19 mouse cellular contexts compared by ENCODE assay signal in genomic region chr13:80745991-80746390, GRCm38 (mm10).
A peak's percentile ranks its signal among the peaks of the same experiment; 100 is the strongest.
DNase-seq lines count a peak whose midpoint lies in the region; ATAC-seq and TF ChIP-seq lines count a peak whose summit lies in the region.
"Had no signal": no experiment of that assay in that cellular context is flagged by ENCODE, and none has a peak within 500 bp of the region (broad histone marks: within the 10 kb centered on the region; RNA-seq: fewer than 3 reads in every experiment).

No protein-coding gene starts in this region.

- WGBS in hindbrain, postnatal 0 days = 58% methylated on average over 2 of the region's 2 CpGs
- WGBS in hindbrain, embryonic 13.5 days = 56% methylated on average over 2 of the region's 2 CpGs
- WGBS in kidney, postnatal 0 days = 39% methylated on average over 2 of the region's 2 CpGs

- no peak for TF ChIP-seq CTCF in hindbrain, postnatal 0 days (IDR thresholded peaks at IDR 0.05; ENCODE audit: low read depth)
- TF ChIP-seq CTCF in kidney, postnatal 0 days (IDR thresholded peaks at IDR 0.05; ENCODE audit: low read depth) = no peak
- no peak for TF ChIP-seq CTCF in brain, embryonic 14.5 days (IDR thresholded peaks at IDR 0.05; ENCODE audit: borderline replicate concordance, extremely low read depth, insufficient read depth, insufficient read length)
- TF ChIP-seq CTCF in gastrocnemius, adult 2 months (IDR thresholded peaks at IDR 0.05) = no peak

- no peaks in the 10 kb centered on the region for H3K36me3 ChIP-seq in hindbrain, postnatal 0 days (ENCODE audit: insufficient read depth, low read length)
- no peaks in the 10 kb centered on the region for H3K36me3 ChIP-seq in hindbrain, embryonic 13.5 days
- H3K36me3 ChIP-seq in kidney, postnatal 0 days (ENCODE audit: insufficient read depth, low read length) = no peaks in the 10 kb centered on the region
- H3K36me3 ChIP-seq: embryonic facial prominence, embryonic 13.5 days; forebrain, embryonic 12.5 days; heart, embryonic 13.5 days; hindbrain, embryonic 15.5 days had no signal

- H3K9me3 ChIP-seq in hindbrain, postnatal 0 days (ENCODE audit: low read length) = no peaks in the 10 kb centered on the region
- H3K9me3 ChIP-seq in hindbrain, embryonic 13.5 days = no peaks in the 10 kb centered on the region
- H3K9me3 ChIP-seq in kidney, postnatal 0 days (replicated peaks; ENCODE audit: low read length) = no peaks in the 10 kb centered on the region
- H3K9me3 ChIP-seq: embryonic facial prominence, embryonic 13.5 days; forebrain, embryonic 12.5 days; heart, embryonic 13.5 days; hindbrain, embryonic 15.5 days had no signal

- TF ChIP-seq POLR2A in brain, embryonic 14.5 days (IDR thresholded peaks at IDR 0.05; ENCODE audit: borderline replicate concordance, extremely low read depth, insufficient read depth, insufficient read length, poor library complexity, severe bottlenecking) = no peak

- H3K4me1 ChIP-seq in hindbrain, postnatal 0 days (ENCODE audit: insufficient read depth, low read length) = no peaks in the 10 kb centered on the region
- no peaks in the 10 kb centered on the region for H3K4me1 ChIP-seq in hindbrain, embryonic 13.5 days (replicated peaks)
- no peaks in the 10 kb centered on the region for H3K4me1 ChIP-seq in kidney, postnatal 0 days (replicated peaks; ENCODE audit: insufficient read depth, low read length)
- H3K4me1 ChIP-seq: forebrain, embryonic 12.5 days; heart, embryonic 13.5 days; hindbrain, embryonic 15.5 days had no signal

- peak; percentile 46; the same call in 1 of the 2 replicates for ATAC-seq in hindbrain, postnatal 0 days
- ATAC-seq in hindbrain, embryonic 13.5 days (ENCODE audit: low FRiP score) = no peak
- peak; percentile 60; the same call in 1 of the 2 replicates for ATAC-seq in kidney, postnatal 0 days (replicated peaks; ENCODE audit: low FRiP score, low read depth)

- intact Hi-C loops in gastrocnemius, adult 2 months (cut with DNase I) = no loop called here

- no peaks in the 10 kb centered on the region for H3K27me3 ChIP-seq in hindbrain, postnatal 0 days (ENCODE audit: insufficient read depth, low read length)
- no peaks in the 10 kb centered on the region for H3K27me3 ChIP-seq in hindbrain, embryonic 13.5 days
- H3K27me3 ChIP-seq in kidney, postnatal 0 days (ENCODE audit: insufficient read depth, low read length) = no peaks in the 10 kb centered on the region
- H3K27me3 ChIP-seq: heart, embryonic 13.5 days; hindbrain, embryonic 15.5 days had no signal

- no peak overlapping the region for H3K27ac ChIP-seq in hindbrain, postnatal 0 days
- H3K27ac ChIP-seq in hindbrain, embryonic 13.5 days = no peak overlapping the region
- no peak overlapping the region for H3K27ac ChIP-seq in kidney, postnatal 0 days
- no peak overlapping the region for H3K27ac ChIP-seq in gastrocnemius, adult 2 months
- H3K27ac ChIP-seq: embryonic facial prominence, embryonic 13.5 days; forebrain, embryonic 12.5 days; heart, embryonic 13.5 days; hindbrain, embryonic 15.5 days had no signal

- DNase-seq in hindbrain, postnatal 0 days (ENCODE audit: low spot score) = no peak
- DNase-seq in kidney, postnatal 0 days (ENCODE audit: low spot score) = no peak
- DNase-seq in kidney, adult 11 months = no peak
- DNase-seq in brain, embryonic 14.5 days (ENCODE audit: low read depth) = peak; percentile 24
- DNase-seq in retina, postnatal 1 day = peak; percentile 52
- no peak for DNase-seq in gastrocnemius, adult 2 months
- DNase-seq: adrenal gland, adult 8-10 months; adrenal gland, postnatal 36 days; cerebellum, adult 11-12 months; cerebellum, adult 9-10 months; cerebellum, postnatal 25 days; gastrocnemius, postnatal 36 days; heart, adult 11 months; heart, postnatal 36 days had no signal

- H3K4me2 ChIP-seq in hindbrain, postnatal 0 days (ENCODE audit: low read depth, low read length) = no peak overlapping the region
- no peak overlapping the region for H3K4me2 ChIP-seq in hindbrain, embryonic 13.5 days
- H3K4me2 ChIP-seq in kidney, postnatal 0 days (ENCODE audit: low read length) = no peak overlapping the region
- H3K4me2 ChIP-seq: embryonic facial prominence, embryonic 13.5 days; forebrain, embryonic 12.5 days; heart, embryonic 13.5 days; hindbrain, embryonic 15.5 days had no signal

- H3K4me3 ChIP-seq in hindbrain, postnatal 0 days (ENCODE audit: low read length) = no peak overlapping the region
- no peak overlapping the region for H3K4me3 ChIP-seq in hindbrain, embryonic 13.5 days
- H3K4me3 ChIP-seq in kidney, postnatal 0 days (replicated peaks; ENCODE audit: low read depth, low read length) = no peak overlapping the region
- H3K4me3 ChIP-seq in gastrocnemius, adult 2 months = no peak overlapping the region
- H3K4me3 ChIP-seq: embryonic facial prominence, embryonic 13.5 days; forebrain, embryonic 12.5 days; heart, embryonic 13.5 days; hindbrain, embryonic 15.5 days had no signal

- no peak overlapping the region for H3K9ac ChIP-seq in hindbrain, postnatal 0 days (replicated peaks; ENCODE audit: low read length)
- no peak overlapping the region for H3K9ac ChIP-seq in hindbrain, embryonic 13.5 days
- no peak overlapping the region for H3K9ac ChIP-seq in kidney, postnatal 0 days (ENCODE audit: low read depth, low read length)
- H3K9ac ChIP-seq: embryonic facial prominence, embryonic 13.5 days; forebrain, embryonic 12.5 days; heart, embryonic 13.5 days; hindbrain, embryonic 15.5 days had no signal

Comparison
In these comparisons a context has a peak if more than half of its experiments do, and no peak if none do; other contexts are left out.
1. DNase-seq: peak in brain, embryonic 14.5 days (single experiment) and retina, postnatal 1 day (single experiment); none in hindbrain, postnatal 0 days (single experiment), kidney, postnatal 0 days (single experiment), kidney, adult 11 months (single experiment) and gastrocnemius, adult 2 months (single experiment).